Mouse (Mus musculus) small intestine, adult 2 months (tissue): ENCODE data around the gene Slmap. TPM values are rescaled to one million over a fixed set of nuclear protein-coding genes. Genes with fewer than 3 reads are reported as not detected.
"Not testable (repeated sequence)": the region's sequence is repeated elsewhere in the genome, so short reads cannot be mapped to it uniquely, and the experiment has no call there.

Source experiments
- H3K27ac ChIP-seq: fragments of 200-500 bp; 2 replicates; pipeline ENCODE4 v1.5.1; 2012; ENCODE audit warnings: low read depth, low read length, control low read depth, inconsistent platforms; ENCODE audit not compliant: insufficient read depth
- H3K27me3 ChIP-seq: fragments of 200-500 bp; 2 replicates; pipeline ENCODE4 v1.6.1; 2012; ENCODE audit warnings: mild to moderate bottlenecking, moderate library complexity, low read length, inconsistent platforms; ENCODE audit not compliant: control insufficient read depth, insufficient read depth
- H3K36me3 ChIP-seq: fragments of 200-500 bp; 2 replicates; pipeline ENCODE4 v1.6.1; 2012; ENCODE audit warnings: mild to moderate bottlenecking, low read length, control low read depth, inconsistent platforms; ENCODE audit not compliant: control insufficient read depth, insufficient read depth
- H3K4me1 ChIP-seq: fragments of 200-500 bp; 2 replicates; pipeline ENCODE4 v1.6.1; 2012; ENCODE audit warnings: low read length, inconsistent platforms, mixed read lengths; ENCODE audit not compliant: control insufficient read depth, insufficient read depth, insufficient read length
- H3K4me3 ChIP-seq: fragments of 200-500 bp; 2 replicates; pipeline ENCODE4 v1.5.1; 2012; ENCODE audit warnings: low read depth, mild to moderate bottlenecking, control low read depth, inconsistent platforms, low read length, moderate library complexity
- CTCF ChIP-seq: fragments of 200-500 bp; IDR thresholded peaks from 2 replicates; pipeline ENCODE4 v1.5.1; 2012; ENCODE audit warnings: low read depth, mild to moderate bottlenecking, control low read depth, inconsistent platforms, low read length, moderate library complexity, mixed read lengths; ENCODE audit not compliant: insufficient replicate concordance, insufficient read length; ENCODE audit errors: extremely low read depth
- POLR2A ChIP-seq: fragments of 200-500 bp; IDR thresholded peaks from 2 replicates; pipeline ENCODE4 v1.6.1; 2012; ENCODE audit warnings: low read depth, mild to moderate bottlenecking, control low read depth, inconsistent platforms, low read length, moderate library complexity
- WGBS: fragments of 180-500 bp; shearing (Covaris S2); methylation state at CpG from one replicate; pipeline ENCODE4 v1.1.7; 2018; 5-methylcytosine and 5-hydroxymethylcytosine counted together
- polyA plus RNA-seq: library from polyadenylated mRNA; depleted of rRNA; stranded (reverse); fragments of >200 nt; gene quantifications from 2 replicates; pipeline ENCODE4 v1.2.3, GENCODE M21; 2012; rRNA removed

The Slmap gene
- 14.5 and 25.1 TPM in 2 replicates for polyA plus RNA-seq

GRCm38 (mm10) chr14:26534757-26535479 lies at the start of gene Slmap:
Gene Slmap (minus strand): TSS chr14:26534931.
- Histone ChIP-seq H3K4me1 (peaks cover 3% of the 10 kb centered on the region; the same call in 1 of the 2 replicates), H3K27ac (peak within 1 kb of the TSS; percentile 52), H3K36me3 (no peaks in the 10 kb centered on the region), H3K27me3 (no peaks in the 10 kb centered on the region), H3K4me3 (peak within 1 kb of the TSS; percentile 93)
- peak; percentile 89; the same call in 1 of the 2 replicates for TF ChIP-seq POLR2A
- no peak for TF ChIP-seq CTCF
- 11% methylated on average over 33 of the region's 33 CpGs for WGBS

GRCm38 (mm10) chr14:26583645-26584044 lies 48.9 kb upstream of the Slmap start:
- Histone ChIP-seq H3K27me3 (no peaks in the 10 kb centered on the region), H3K4me1 (peaks cover 5% of the 10 kb centered on the region; the same call in 1 of the 2 replicates), H3K36me3 (peaks cover 7% of the 10 kb centered on the region; the same call in 1 of the 2 replicates), H3K27ac (no peak overlapping the region), H3K4me3 (no peak overlapping the region)
- TF ChIP-seq POLR2A, result no peak
- TF ChIP-seq CTCF, result no peak
- WGBS, result 98% methylated on average over 2 of the region's 3 CpGs

GRCm38 (mm10) chr14:26579346-26580343 lies 44.9 kb upstream of the Slmap start:
- under 1% methylated on average over 79 of the region's 79 CpGs for WGBS

DNA sequence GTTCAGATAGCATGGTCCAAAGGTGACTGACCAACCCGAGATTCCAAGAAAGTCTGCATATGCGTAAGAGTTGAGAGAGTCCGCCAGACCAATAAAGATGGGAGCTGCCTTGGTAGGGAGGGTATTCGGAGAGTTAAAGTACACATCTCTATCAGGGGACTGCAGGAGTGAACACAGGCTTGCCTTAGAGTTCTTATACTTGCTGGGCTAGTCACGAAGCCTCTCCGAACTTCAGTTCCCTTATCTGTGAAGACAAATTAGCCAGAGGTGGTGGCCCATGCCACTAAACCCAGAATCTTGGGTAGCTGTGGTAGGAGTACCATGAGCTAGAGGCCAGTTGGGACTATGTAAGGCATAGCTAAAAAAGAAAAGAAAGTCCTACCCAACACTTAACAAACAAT lies 44.1 kb upstream of the Slmap start:
- Histone ChIP-seq H3K27ac (peak overlapping the region; percentile 99), H3K4me1 (no peaks in the 10 kb centered on the region; the same call in 1 of the 2 replicates), H3K4me3 (no peak overlapping the region), H3K27me3 (no peaks in the 10 kb centered on the region), H3K36me3 (no peaks in the 10 kb centered on the region)
- no peak; the same call in 1 of the 2 replicates for TF ChIP-seq POLR2A
- TF ChIP-seq CTCF, result no peak
- WGBS, result 22% methylated on average over 6 of the region's 6 CpGs

More at GRCm38 (mm10) chr14:26579346-26580343, 44.9 kb upstream of the Slmap start:
- peak; percentile 90 for TF ChIP-seq POLR2A
- TF ChIP-seq CTCF, result no peak
- H3K4me3 ChIP-seq, result peak overlapping the region; percentile 88
- no peaks in the 10 kb centered on the region; the same call in 1 of the 2 replicates for H3K4me1 ChIP-seq
- no peaks in the 10 kb centered on the region for H3K27me3 ChIP-seq
- no peaks in the 10 kb centered on the region for H3K36me3 ChIP-seq
- H3K27ac ChIP-seq, result peak overlapping the region; percentile 99

DNA sequence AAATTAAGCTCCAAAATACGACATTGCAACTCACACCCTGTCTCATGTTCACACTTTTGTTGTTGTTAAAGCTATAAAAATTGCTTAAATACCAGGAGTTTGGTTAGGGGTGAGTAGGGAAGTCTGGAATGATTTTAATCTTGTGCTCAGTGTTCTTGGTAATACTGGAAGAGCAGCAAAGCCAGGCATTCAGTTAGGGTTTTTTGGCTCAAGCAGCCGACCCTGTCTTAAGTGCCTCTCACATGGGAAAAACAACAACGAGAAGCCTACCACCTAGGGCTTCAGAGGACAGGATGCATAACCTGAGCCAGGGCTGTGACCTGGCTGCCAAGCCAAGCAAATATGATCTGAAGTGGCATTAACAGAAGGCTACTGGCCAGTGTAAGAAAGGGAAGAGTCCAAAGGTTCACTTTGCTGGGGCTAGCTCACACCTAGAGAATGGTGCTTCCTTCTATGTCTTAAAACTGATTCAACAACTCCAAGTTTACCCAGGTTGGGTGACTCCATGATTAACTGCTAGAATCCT lies 41.6 kb upstream of the Slmap start:
- Histone ChIP-seq H3K36me3 (no peaks in the 10 kb centered on the region), H3K4me1 (no peaks in the 10 kb centered on the region; the same call in 1 of the 2 replicates), H3K4me3 (no peak overlapping the region), H3K27ac (no peak overlapping the region), H3K27me3 (no peaks in the 10 kb centered on the region)
- 88% methylated on average over 3 of the region's 3 CpGs for WGBS
- no peak for TF ChIP-seq CTCF
- no peak for TF ChIP-seq POLR2A

DNA sequence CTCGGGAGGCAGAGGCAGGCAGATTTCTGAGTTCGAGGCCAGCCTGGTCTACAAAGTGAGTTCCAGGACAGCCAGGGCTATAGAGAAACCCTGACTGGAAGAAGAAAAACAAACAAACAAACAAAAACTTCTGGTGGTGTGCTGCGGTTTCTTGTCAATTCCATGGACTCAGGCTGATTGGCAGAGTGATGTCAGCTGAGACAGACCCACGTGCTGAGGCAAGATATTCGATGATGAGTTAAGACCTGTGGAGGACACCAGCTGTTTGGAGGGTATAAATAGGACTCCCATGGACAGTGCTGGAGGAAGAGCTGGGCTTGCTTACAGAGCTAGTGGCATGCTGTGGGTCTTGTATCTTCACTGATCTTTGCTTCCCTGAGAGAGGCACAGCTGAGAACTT lies 38.8 kb upstream of the Slmap start, which contains the start of gene Dennd6a:
Dennd6a (plus strand) TSS at position 301 of the 400 bp plus-strand sequence.
- H3K4me1 ChIP-seq, H3K4me3 ChIP-seq, H3K27ac ChIP-seq, H3K27me3 ChIP-seq, H3K36me3 ChIP-seq: not testable (repeated sequence)
- 92% methylated on average over 5 of the region's 5 CpGs for WGBS
